Mouse (Mus musculus): ENCODE data around the gene Atp6v1a. TPM values are rescaled to one million over a fixed set of nuclear protein-coding genes. Genes with fewer than 3 reads are reported as not detected.

The Atp6v1a gene
- 100 to 1,000 TPM in 24 of 26 experiments, 10 to 100 TPM in 2; 65.9 to 497 (median 172) TPM for total RNA-seq (2018; cell fraction: chromatin; rRNA removed)
- 100 to 1,000 TPM; 265 to 638 (median 449) TPM for total RNA-seq (2018; cell fraction: cytosol; rRNA removed)
- 100 to 1,000 TPM; 187 to 425 (median 253) TPM for total RNA-seq (2018; cell fraction: nucleus; rRNA removed)
- 331 to 394 TPM (median 358 TPM) in 3 replicates for polyA plus RNA-seq (2018)

GRCm38 (mm10) chr16:44139536-44140185 lies at the start of gene Atp6v1a, which contains the start of gene Naa50:
Gene Atp6v1a, minus strand, starts transcription at chr16:44139705.
Gene Naa50, plus strand, starts transcription at chr16:44139830.
- 0% methylated on average over 67 of the region's 71 CpGs for WGBS (ENCODE audit: missing documents)
- H3K4me3 ChIP-seq (ENCODE audit: inconsistent target): peak within 1 kb of the TSS; percentile 100
- H3K27ac ChIP-seq: peak within 1 kb of the TSS; percentile 97
- H3K79me2 ChIP-seq (ENCODE audit: inconsistent target): peaks cover 84% of the 10 kb centered on the region
- no peaks in the 10 kb centered on the region for H3K36me3 ChIP-seq (ENCODE audit: inconsistent target)

- Histone ChIP-seq H3K4me3 (ENCODE audit: inconsistent target) (no peak overlapping the region), H3K79me2 (ENCODE audit: inconsistent target) (no peaks in the 10 kb centered on the region; the same call in 1 of the 2 replicates), H3K36me3 (ENCODE audit: inconsistent target) (no peaks in the 10 kb centered on the region), H3K27ac (no peak overlapping the region)
- WGBS (ENCODE audit: missing documents): 90% methylated on average over 3 of the region's 3 CpGs
Observed at GRCm38 (mm10) chr16:44188766-44189165, 49.3 kb upstream of the Atp6v1a start.

GRCm38 (mm10) chr16:44187172-44187571 lies 47.7 kb upstream of the Atp6v1a start:
- Histone ChIP-seq H3K4me3 (ENCODE audit: inconsistent target) (no peak overlapping the region), H3K27ac (no peak overlapping the region), H3K79me2 (ENCODE audit: inconsistent target) (no peaks in the 10 kb centered on the region; the same call in 1 of the 2 replicates), H3K36me3 (ENCODE audit: inconsistent target) (no peaks in the 10 kb centered on the region)
- WGBS (ENCODE audit: missing documents): 61% methylated on average over 4 of the region's 4 CpGs

GRCm38 (mm10) chr16:44184769-44185168 lies 45.3 kb upstream of the Atp6v1a start:
- Histone ChIP-seq H3K36me3 (ENCODE audit: inconsistent target) (no peaks in the 10 kb centered on the region), H3K27ac (no peak overlapping the region), H3K79me2 (ENCODE audit: inconsistent target) (no peaks in the 10 kb centered on the region; the same call in 1 of the 2 replicates), H3K4me3 (ENCODE audit: inconsistent target) (no peak overlapping the region)
- 94% methylated on average over 3 of the region's 3 CpGs for WGBS (ENCODE audit: missing documents)

- Histone ChIP-seq H3K27ac (no peak overlapping the region), H3K79me2 (ENCODE audit: inconsistent target) (peaks cover 8% of the 10 kb centered on the region; the same call in 1 of the 2 replicates), H3K4me3 (ENCODE audit: inconsistent target) (no peak overlapping the region), H3K36me3 (ENCODE audit: inconsistent target) (no peaks in the 10 kb centered on the region)
- 91% methylated on average over 1 of the region's 1 CpGs for WGBS (ENCODE audit: missing documents)
Observed at GRCm38 (mm10) chr16:44182597-44182996, 43.1 kb upstream of the Atp6v1a start.

GRCm38 (mm10) chr16:44178555-44178954 lies 39.0 kb upstream of the Atp6v1a start:
- Histone ChIP-seq H3K36me3 (ENCODE audit: inconsistent target) (no peaks in the 10 kb centered on the region), H3K79me2 (ENCODE audit: inconsistent target) (peaks cover 49% of the 10 kb centered on the region), H3K4me3 (ENCODE audit: inconsistent target) (no peak overlapping the region), H3K27ac (no peak overlapping the region)
- 100% methylated on average over 1 of the region's 1 CpGs for WGBS (ENCODE audit: missing documents)

GRCm38 (mm10) chr16:44176511-44176910 lies 37.0 kb upstream of the Atp6v1a start:
- H3K36me3 ChIP-seq (ENCODE audit: inconsistent target): no peaks in the 10 kb centered on the region
- H3K27ac ChIP-seq: no peak overlapping the region
- peaks cover 49% of the 10 kb centered on the region for H3K79me2 ChIP-seq (ENCODE audit: inconsistent target)
- WGBS (ENCODE audit: missing documents): 94% methylated on average over 2 of the region's 2 CpGs
- no peak overlapping the region for H3K4me3 ChIP-seq (ENCODE audit: inconsistent target)

GRCm38 (mm10) chr16:44175001-44175400 lies 35.5 kb upstream of the Atp6v1a start:
- Histone ChIP-seq H3K36me3 (ENCODE audit: inconsistent target) (no peaks in the 10 kb centered on the region), H3K27ac (no peak overlapping the region), H3K79me2 (ENCODE audit: inconsistent target) (peaks cover 49% of the 10 kb centered on the region), H3K4me3 (ENCODE audit: inconsistent target) (no peak overlapping the region)
- 56% methylated on average over 1 of the region's 1 CpGs for WGBS (ENCODE audit: missing documents)

GRCm38 (mm10) chr16:44173966-44174530 lies 34.5 kb upstream of the Atp6v1a start:
- Histone ChIP-seq H3K27ac (no peak overlapping the region), H3K36me3 (ENCODE audit: inconsistent target) (no peaks in the 10 kb centered on the region), H3K4me3 (ENCODE audit: inconsistent target) (peak overlapping the region; percentile 47), H3K79me2 (ENCODE audit: inconsistent target) (peaks cover 46% of the 10 kb centered on the region)
- WGBS (ENCODE audit: missing documents): 17% methylated on average over 7 of the region's 7 CpGs

GRCm38 (mm10) chr16:44173155-44173941 lies 33.8 kb upstream of the Atp6v1a start, which contains the start of gene Usf3:
Gene Usf3, plus strand, starts transcription at chr16:44173246.
- Histone ChIP-seq H3K27ac (peak within 1 kb of the TSS; percentile 74), H3K4me3 (ENCODE audit: inconsistent target) (peak within 1 kb of the TSS; percentile 71), H3K36me3 (ENCODE audit: inconsistent target) (no peaks in the 10 kb centered on the region), H3K79me2 (ENCODE audit: inconsistent target) (peaks cover 43% of the 10 kb centered on the region)
- 1% methylated on average over 58 of the region's 77 CpGs for WGBS (ENCODE audit: missing documents)

GRCm38 (mm10) chr16:44172297-44173154 lies 33.0 kb upstream of the Atp6v1a start:
- peaks cover 40% of the 10 kb centered on the region for H3K79me2 ChIP-seq (ENCODE audit: inconsistent target)
- H3K36me3 ChIP-seq (ENCODE audit: inconsistent target): no peaks in the 10 kb centered on the region
- WGBS (ENCODE audit: missing documents): under 1% methylated on average over 25 of the region's 26 CpGs
- H3K27ac ChIP-seq: peak overlapping the region; percentile 74
- peak overlapping the region; percentile 71 for H3K4me3 ChIP-seq (ENCODE audit: inconsistent target)

GRCm38 (mm10) chr16:44168990-44169389 lies 29.5 kb upstream of the Atp6v1a start:
- 86% methylated on average over 4 of the region's 4 CpGs for WGBS (ENCODE audit: missing documents)
- H3K27ac ChIP-seq: no peak overlapping the region
- no peaks in the 10 kb centered on the region for H3K36me3 ChIP-seq (ENCODE audit: inconsistent target)
- no peak overlapping the region for H3K4me3 ChIP-seq (ENCODE audit: inconsistent target)
- peaks cover 4% of the 10 kb centered on the region for H3K79me2 ChIP-seq (ENCODE audit: inconsistent target)

- 79% methylated on average over 3 of the region's 3 CpGs for WGBS (ENCODE audit: missing documents)
- no peak overlapping the region for H3K4me3 ChIP-seq (ENCODE audit: inconsistent target)
- peaks cover 3% of the 10 kb centered on the region; the same call in 1 of the 2 replicates for H3K36me3 ChIP-seq (ENCODE audit: inconsistent target)
- H3K79me2 ChIP-seq (ENCODE audit: inconsistent target): no peaks in the 10 kb centered on the region
- H3K27ac ChIP-seq: no peak overlapping the region
Observed at GRCm38 (mm10) chr16:44165182-44165581, 25.7 kb upstream of the Atp6v1a start.

- Histone ChIP-seq H3K79me2 (ENCODE audit: inconsistent target) (no peaks in the 10 kb centered on the region), H3K27ac (no peak overlapping the region), H3K4me3 (ENCODE audit: inconsistent target) (no peak overlapping the region), H3K36me3 (ENCODE audit: inconsistent target) (peaks cover 12% of the 10 kb centered on the region)
- WGBS (ENCODE audit: missing documents): 85% methylated on average over 2 of the region's 2 CpGs
Observed at GRCm38 (mm10) chr16:44163831-44164230, 24.3 kb upstream of the Atp6v1a start.

Data from macrophage (primary cell).